Mouse (Mus musculus) lung, embryonic 14.5 days (tissue): Measurements from ENCODE around the gene Gm28230. TPM values are rescaled to one million over a fixed set of nuclear protein-coding genes. Genes with fewer than 3 reads are reported as not detected.

Source experiments
- ATAC-seq: fragments of 200-750 bp; cut with Nextera tagmentation; 2 replicates; pipeline ENCODE4 v1.8.0; 2017; ENCODE audit warnings: mild to moderate bottlenecking, moderate TSS enrichment, moderate library complexity; ENCODE audit not compliant: insufficient read depth
- DNase-seq: peaks from one replicate; pipeline ENCODE4 v3.0.0-alpha.2; 2015
- H3K27ac ChIP-seq: fragments of 300-500 bp; sonication (generic); 2 replicates; pipeline ENCODE4 v1.5.1; 2014; ENCODE audit warnings: low read depth, mild to moderate bottlenecking, moderate library complexity
- H3K27me3 ChIP-seq: fragments of 300-500 bp; sonication (generic); 2 replicates; pipeline ENCODE4 v1.6.1; 2014; ENCODE audit warnings: low read length, control low read depth; ENCODE audit not compliant: insufficient read depth
- H3K36me3 ChIP-seq: fragments of 300-500 bp; sonication (generic); 2 replicates; pipeline ENCODE4 v1.6.1; 2014; ENCODE audit warnings: control low read depth; ENCODE audit not compliant: insufficient read depth
- H3K4me1 ChIP-seq: fragments of 300-500 bp; sonication (generic); 2 replicates; pipeline ENCODE4 v1.6.1; 2014; ENCODE audit warnings: antibody characterized with exemption, control low read depth; ENCODE audit not compliant: insufficient read depth
- H3K4me2 ChIP-seq: fragments of 300-500 bp; sonication (generic); 2 replicates; pipeline ENCODE4 v1.6.1; 2014; ENCODE audit warnings: mild to moderate bottlenecking
- H3K4me3 ChIP-seq: fragments of 300-500 bp; sonication (generic); 2 replicates; pipeline ENCODE4 v1.5.1; 2014; ENCODE audit warnings: low read depth, low read length
- H3K9ac ChIP-seq: fragments of 300-500 bp; sonication (generic); 2 replicates; pipeline ENCODE4 v1.6.1; 2014
- H3K9me3 ChIP-seq: fragments of 300-500 bp; sonication (generic); 2 replicates; pipeline ENCODE4 v1.6.1; 2016; ENCODE audit warnings: low read depth, low read length, control low read depth
- CTCF ChIP-seq: IDR thresholded peaks from 2 replicates; pipeline ENCODE4 v1.5.1; 2016; ENCODE audit warnings: antibody characterized with exemption, low read depth
- WGBS: fragments of 180-500 bp; shearing (Covaris S2); extraction: QIAGEN DNeasy Blood & Tissue Kit; methylation state at CpG from one replicate; pipeline ENCODE4 v1.1.7; 2014; 5-methylcytosine and 5-hydroxymethylcytosine counted together
- polyA plus RNA-seq: library from polyadenylated mRNA; unstranded; fragments of >200 nt; fragmentation: Nextera tagmentation; extraction: Ambion mirVana; gene quantifications from 2 replicates; pipeline ENCODE4 v1.2.1, GENCODE M21; 2014

The Gm28230 gene
- polyA plus RNA-seq, 1 experiment from 2014 or later: not detected

- DNase-seq (no peak), ATAC-seq (no peak)
- H3K27me3 ChIP-seq: peaks cover 99% of the 10 kb centered on the region
- 3% methylated on average over 13 of the region's 13 CpGs for whole genome bisulfite sequencing
- H3K9me3 ChIP-seq: no peaks in the 10 kb centered on the region
- no peak overlapping the region for H3K27ac ChIP-seq
- H3K9ac ChIP-seq: no peak overlapping the region
- no peak for TF ChIP-seq CTCF
- no peaks in the 10 kb centered on the region for H3K36me3 ChIP-seq
- H3K4me1 ChIP-seq: no peaks in the 10 kb centered on the region
- no peak overlapping the region for H3K4me2 ChIP-seq
- H3K4me3 ChIP-seq: no peak overlapping the region
Observed at GRCm38 (mm10) chr2:74734451-74734850, 7.9 kb downstream of the Gm28230 start.

- Histone ChIP-seq H3K9me3 (no peaks in the 10 kb centered on the region), H3K9ac (no peak overlapping the region), H3K4me2 (no peak overlapping the region), H3K27ac (no peak overlapping the region), H3K27me3 (peaks cover 100% of the 10 kb centered on the region), H3K4me3 (no peak overlapping the region), H3K4me1 (no peaks in the 10 kb centered on the region), H3K36me3 (no peaks in the 10 kb centered on the region)
- no peak for TF ChIP-seq CTCF
- ATAC-seq (no peak), DNase-seq (no peak)
- 4% methylated on average over 27 of the region's 27 CpGs for WGBS
Observed at GRCm38 (mm10) chr2:74734996-74735811, 8.7 kb downstream of the Gm28230 start.

- peak overlapping the region; percentile 7; the same call in 1 of the 2 replicates for H3K4me3 ChIP-seq
- peak overlapping the region; percentile 44 for H3K4me2 ChIP-seq
- no peak overlapping the region for H3K27ac ChIP-seq
- ATAC-seq (no peak), DNase-seq (no peak)
- no peaks in the 10 kb centered on the region for H3K9me3 ChIP-seq
- TF ChIP-seq CTCF: no peak
- H3K9ac ChIP-seq: no peak overlapping the region
- H3K36me3 ChIP-seq: no peaks in the 10 kb centered on the region
- H3K27me3 ChIP-seq: peaks cover 100% of the 10 kb centered on the region
- no peaks in the 10 kb centered on the region for H3K4me1 ChIP-seq
- WGBS: 3% methylated on average over 42 of the region's 42 CpGs
Observed at GRCm38 (mm10) chr2:74735851-74736687, 9.5 kb downstream of the Gm28230 start.

- H3K4me1 ChIP-seq: no peaks in the 10 kb centered on the region
- peaks cover 99% of the 10 kb centered on the region for H3K27me3 ChIP-seq
- no peak overlapping the region for H3K4me2 ChIP-seq
- no peak overlapping the region for H3K4me3 ChIP-seq
- no peaks in the 10 kb centered on the region for H3K9me3 ChIP-seq
- H3K36me3 ChIP-seq: no peaks in the 10 kb centered on the region
- WGBS: 4% methylated on average over 15 of the region's 15 CpGs
- H3K9ac ChIP-seq: no peak overlapping the region
- no peak for TF ChIP-seq CTCF
- DNase-seq (no peak), ATAC-seq (no peak)
- H3K27ac ChIP-seq: no peak overlapping the region
Observed at GRCm38 (mm10) chr2:74736688-74737577, 10.4 kb downstream of the Gm28230 start.

- H3K36me3 ChIP-seq: no peaks in the 10 kb centered on the region
- DNase-seq (no peak), ATAC-seq (no peak)
- no peaks in the 10 kb centered on the region for H3K9me3 ChIP-seq
- H3K9ac ChIP-seq: no peak overlapping the region
- no peak overlapping the region for H3K4me3 ChIP-seq
- H3K27me3 ChIP-seq: peaks cover 99% of the 10 kb centered on the region
- WGBS: 8% methylated on average over 7 of the region's 7 CpGs
- H3K27ac ChIP-seq: no peak overlapping the region
- H3K4me1 ChIP-seq: no peaks in the 10 kb centered on the region
- H3K4me2 ChIP-seq: no peak overlapping the region
- TF ChIP-seq CTCF: no peak
Observed at GRCm38 (mm10) chr2:74737578-74738070, 11.1 kb downstream of the Gm28230 start.

GRCm38 (mm10) chr2:74738623-74739475, 12.3 kb downstream of the Gm28230 start:
- Histone ChIP-seq H3K27ac (no peak overlapping the region), H3K9ac (no peak overlapping the region), H3K27me3 (peaks cover 98% of the 10 kb centered on the region), H3K9me3 (no peaks in the 10 kb centered on the region), H3K4me1 (no peaks in the 10 kb centered on the region), H3K36me3 (no peaks in the 10 kb centered on the region), H3K4me2 (no peak overlapping the region), H3K4me3 (no peak overlapping the region)
- DNase-seq: no peak
- 2% methylated on average over 20 of the region's 20 CpGs for WGBS
- ATAC-seq: no peak
- TF ChIP-seq CTCF: no peak
